Mouse (Mus musculus) kidney, postnatal 36 days (tissue): ENCODE results near the gene Try4.
"Not testable (repeated sequence)": the region's sequence is repeated elsewhere in the genome, so short reads cannot be mapped to it uniquely, and the experiment has no call there.

Experiments
- DNase-seq, 2 experiments: peaks; one replicate each; pipeline ENCODE4 v3.0.0; 2021 to 2022; ENCODE audit warnings: mixed read lengths in 2 of 2

Try4 gene

DNA sequence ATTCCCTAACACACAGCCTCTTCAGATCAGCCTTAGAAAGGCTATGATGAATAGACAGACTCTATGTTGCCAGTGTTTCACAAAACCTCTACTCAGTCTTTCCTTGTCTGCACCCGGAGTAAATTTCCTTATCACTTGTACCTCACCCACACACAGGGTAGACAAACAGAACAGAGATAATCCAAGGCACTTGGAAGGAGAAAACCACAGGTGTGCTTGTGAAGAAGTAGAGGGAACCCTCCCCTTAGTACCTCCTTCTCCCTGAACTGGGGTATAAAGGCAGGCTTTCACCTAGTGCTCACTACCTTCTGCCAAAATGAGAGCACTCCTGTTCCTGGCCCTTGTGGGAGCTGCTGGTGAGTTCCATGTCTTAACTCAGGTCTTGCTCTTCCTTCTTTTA, at the start of gene Try4:
TSS of gene Try4 (plus strand) at position 301 of the 400 bp plus-strand sequence.
- DNase-seq = no peak

- not testable (repeated sequence) for DNase-seq
Measured at GRCm38 (mm10) chr6:41253314-41253713, 48.8 kb upstream of the Try4 start.

- no peak for DNase-seq
Measured at GRCm38 (mm10) chr6:41256424-41256823, 45.6 kb upstream of the Try4 start.

DNA sequence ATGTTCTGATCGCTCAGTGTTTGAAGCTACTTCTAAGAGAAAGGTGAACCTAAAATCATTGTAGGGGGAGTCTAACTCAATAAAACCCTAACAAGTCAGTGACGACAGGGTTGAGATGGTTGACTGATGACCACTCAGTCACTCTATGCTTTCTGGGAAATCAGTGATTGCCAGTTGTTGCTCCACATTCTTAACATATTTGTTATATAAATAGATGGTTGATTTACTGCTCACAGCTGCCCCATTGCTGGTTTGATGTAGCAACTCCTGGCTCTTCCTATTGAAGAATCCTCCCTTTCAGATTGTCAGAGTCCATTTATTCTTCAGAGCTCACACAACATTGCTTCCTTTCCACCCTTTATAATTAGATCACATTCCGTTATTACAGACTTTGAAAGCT, 44.6 kb upstream of the Try4 start:
- no peak for DNase-seq

DNA sequence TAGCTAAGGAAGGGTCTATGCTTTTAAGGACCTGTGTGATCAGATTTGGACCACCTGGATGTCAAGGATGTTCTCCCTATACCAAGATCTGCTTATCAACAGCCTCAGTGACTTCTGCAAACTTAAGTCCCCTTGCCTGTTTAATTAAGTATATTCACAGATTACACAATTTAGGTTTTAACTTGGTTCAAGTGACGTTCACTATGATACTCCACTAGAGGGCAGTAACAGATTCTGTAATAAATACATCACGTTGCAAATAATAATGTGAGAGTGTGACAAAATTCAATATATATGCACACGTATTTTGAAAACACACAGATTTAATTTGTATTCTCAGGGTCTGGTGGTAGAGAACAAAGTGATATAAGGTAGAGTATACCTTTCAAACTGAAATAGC, 39.3 kb upstream of the Try4 start:
- no peak for DNase-seq

- DNase-seq = no peak
Measured at GRCm38 (mm10) chr6:41266140-41266539, 35.9 kb upstream of the Try4 start.

GRCm38 (mm10) chr6:41298255-41298654, 3.8 kb upstream of the Try4 start:
- no peak for DNase-seq

DNA sequence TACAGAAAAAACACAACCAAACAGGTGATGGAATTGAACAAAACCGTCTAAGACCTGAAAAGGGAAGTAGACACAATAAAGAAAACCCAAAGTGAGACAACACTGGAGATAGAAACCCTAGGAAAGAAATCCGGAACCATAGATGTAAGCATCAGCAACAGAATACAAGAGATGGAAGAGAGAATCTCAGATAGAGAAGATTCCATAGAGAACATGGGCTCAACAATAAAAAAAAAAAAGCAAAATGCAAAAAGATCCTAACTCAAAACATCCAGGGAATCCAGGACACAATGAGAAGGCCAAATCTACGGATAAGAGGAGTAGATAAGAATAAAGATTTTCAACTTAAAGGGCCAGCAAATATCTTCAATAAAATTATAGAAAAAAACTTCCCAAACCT, 14.7 kb downstream of the Try4 start, which contains the start of gene Try5:
TSS of gene Try5 (minus strand) at position 101 of the 400 bp plus-strand sequence.
- not testable (repeated sequence) for DNase-seq

DNA sequence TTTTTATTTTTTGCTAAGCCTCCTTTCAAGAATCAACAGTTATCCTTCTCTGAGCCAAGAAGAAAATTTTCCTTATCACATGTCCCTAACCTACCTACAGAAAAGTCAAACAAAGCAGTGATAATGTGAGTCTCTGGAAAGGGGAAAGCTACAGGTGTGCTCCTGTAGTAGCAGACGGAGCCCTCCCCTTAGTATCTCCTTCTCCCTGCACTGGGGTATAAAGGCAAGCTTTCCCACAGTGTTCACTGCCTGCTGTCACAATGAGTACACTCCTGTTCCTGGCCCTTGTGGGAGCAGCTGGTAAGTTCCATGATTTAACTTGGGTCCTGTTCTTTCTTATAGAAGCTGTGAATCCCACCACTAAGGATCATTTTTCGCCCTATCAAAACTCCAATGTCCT, 51.9 kb downstream of the Try4 start, which contains the start of gene Try10:
TSS of gene Try10 (plus strand) at position 174 of the 400 bp plus-strand sequence.
- DNase-seq = no peak
